Mouse (Mus musculus): Measurements from ENCODE around the gene Unk.

The Unk gene

GRCm38 (mm10) chr11:116029086-116029865 lies 846 bp upstream of the Unk start:
- no peak for DNase-seq (ENCODE audit: low spot score in 2 of 2)

GRCm38 (mm10) chr11:116030898-116031845 lies 1.1 kb downstream of the Unk start:
- DNase-seq (ENCODE audit: low spot score in 2 of 2), result no peak

GRCm38 (mm10) chr11:116034584-116034983 lies 4.5 kb downstream of the Unk start:
- no peak for DNase-seq (ENCODE audit: low spot score in 2 of 2)

GRCm38 (mm10) chr11:116036671-116037070 lies 6.5 kb downstream of the Unk start:
- no peak for DNase-seq (ENCODE audit: low spot score in 2 of 2)

GRCm38 (mm10) chr11:116037826-116038225 lies 7.7 kb downstream of the Unk start:
- no peak for DNase-seq (ENCODE audit: low spot score in 2 of 2)

GRCm38 (mm10) chr11:116040593-116040992 lies 10.5 kb downstream of the Unk start:
- no peak for DNase-seq (ENCODE audit: low spot score in 2 of 2)

- DNase-seq (ENCODE audit: low spot score in 2 of 2), result no peak
Measured at GRCm38 (mm10) chr11:116041833-116042232, 11.7 kb downstream of the Unk start.

- DNase-seq (ENCODE audit: low spot score in 2 of 2), result no peak
Measured at GRCm38 (mm10) chr11:116042372-116043138, 12.4 kb downstream of the Unk start.

GRCm38 (mm10) chr11:116043286-116043685 lies 13.2 kb downstream of the Unk start:
- no peak for DNase-seq (ENCODE audit: low spot score in 2 of 2)

- no peak for DNase-seq (ENCODE audit: low spot score in 2 of 2)
Measured at GRCm38 (mm10) chr11:116045173-116045572, 15.1 kb downstream of the Unk start.

- no peak for DNase-seq (ENCODE audit: low spot score in 2 of 2)
Measured at GRCm38 (mm10) chr11:116049610-116050009, 19.5 kb downstream of the Unk start.

GRCm38 (mm10) chr11:116050196-116050595 lies 20.1 kb downstream of the Unk start:
- no peak for DNase-seq (ENCODE audit: low spot score in 2 of 2)

- DNase-seq (ENCODE audit: low spot score in 2 of 2), result no peak
Measured at GRCm38 (mm10) chr11:116053510-116054229, 23.5 kb downstream of the Unk start.

- DNase-seq (ENCODE audit: low spot score in 2 of 2), result no peak
Measured at GRCm38 (mm10) chr11:116055873-116056272, 25.8 kb downstream of the Unk start.

GRCm38 (mm10) chr11:116057237-116057881 lies 27.2 kb downstream of the Unk start:
- DNase-seq (ENCODE audit: low spot score in 2 of 2), result no peak

GRCm38 (mm10) chr11:116058022-116058614 lies 28.0 kb downstream of the Unk start:
- no peak for DNase-seq (ENCODE audit: low spot score in 2 of 2)

- no peak for DNase-seq (ENCODE audit: low spot score in 2 of 2)
Measured at GRCm38 (mm10) chr11:116058868-116059690, 29.0 kb downstream of the Unk start.

- DNase-seq (ENCODE audit: low spot score in 2 of 2), result no peak
Measured at GRCm38 (mm10) chr11:116059691-116060025, 29.5 kb downstream of the Unk start.

GRCm38 (mm10) chr11:116060596-116060995 lies 30.5 kb downstream of the Unk start:
- no peak for DNase-seq (ENCODE audit: low spot score in 2 of 2)

Measured in frontal cortex, postnatal 14 days (tissue).